Mouse (Mus musculus): Measurements from ENCODE around the gene Slc26a10.
"Not testable (repeated sequence)": the region's sequence is repeated elsewhere in the genome, so short reads cannot be mapped to it uniquely, and the experiment has no call there.

Gene Slc26a10

GRCm38 (mm10) chr10:127199068-127199467, 18.6 kb upstream of the Slc26a10 start:
- in situ Hi-C loops (cut with MboI; ENCODE audit: unreplicated experiment in 2 of 2): no loop called here

GRCm38 (mm10) chr10:127198492-127198891, 18.0 kb upstream of the Slc26a10 start:
- in situ Hi-C loops (cut with MboI; ENCODE audit: unreplicated experiment in 2 of 2): no loop called here

GRCm38 (mm10) chr10:127197505-127198110, 17.2 kb upstream of the Slc26a10 start:
- in situ Hi-C loops (cut with MboI; ENCODE audit: unreplicated experiment in 2 of 2): no loop called here

GRCm38 (mm10) chr10:127197104-127197503, 16.7 kb upstream of the Slc26a10 start:
- in situ Hi-C loops (cut with MboI; ENCODE audit: unreplicated experiment in 2 of 2): no loop called here

- in situ Hi-C loops (cut with MboI; ENCODE audit: unreplicated experiment in 2 of 2): no loop called here
These were observed 15.9 kb upstream of the Slc26a10 start for GRCm38 (mm10) chr10:127196392-127196791.

- in situ Hi-C loops (cut with MboI; ENCODE audit: unreplicated experiment in 2 of 2): no loop called here
These were observed 15.1 kb upstream of the Slc26a10 start, which contains the start of gene Dtx3 for GRCm38 (mm10) chr10:127195328-127196129. Gene Dtx3 (minus strand): TSS chr10:127195728.

- in situ Hi-C loops (cut with MboI; ENCODE audit: unreplicated experiment in 2 of 2): no loop called here
These were observed 14.2 kb upstream of the Slc26a10 start for GRCm38 (mm10) chr10:127194428-127195327.

- in situ Hi-C loops (cut with MboI; ENCODE audit: unreplicated experiment in 2 of 2): no loop called here
These were observed 12.6 kb upstream of the Slc26a10 start for GRCm38 (mm10) chr10:127193011-127193410.

GRCm38 (mm10) chr10:127192057-127192328, 11.5 kb upstream of the Slc26a10 start:
- in situ Hi-C loops (cut with MboI; ENCODE audit: unreplicated experiment in 2 of 2): not testable (repeated sequence)

GRCm38 (mm10) chr10:127191191-127192056, 11.0 kb upstream of the Slc26a10 start:
- in situ Hi-C loops (cut with MboI; ENCODE audit: unreplicated experiment in 2 of 2): no loop called here

GRCm38 (mm10) chr10:127190398-127191190, 10.1 kb upstream of the Slc26a10 start:
- in situ Hi-C loops (cut with MboI; ENCODE audit: unreplicated experiment in 2 of 2): no loop called here

GRCm38 (mm10) chr10:127189651-127190381, 9.4 kb upstream of the Slc26a10 start, which contains the start of gene Arhgef25:
Gene Arhgef25 (minus strand): TSS chr10:127190083.
- in situ Hi-C loops (cut with MboI; ENCODE audit: unreplicated experiment in 2 of 2): no loop called here

GRCm38 (mm10) chr10:127189116-127189650, 8.7 kb upstream of the Slc26a10 start:
- in situ Hi-C loops (cut with MboI; ENCODE audit: unreplicated experiment in 2 of 2): no loop called here

- in situ Hi-C loops (cut with MboI; ENCODE audit: unreplicated experiment in 2 of 2): no loop called here
These were observed 8.1 kb upstream of the Slc26a10 start for GRCm38 (mm10) chr10:127188465-127189115.

- in situ Hi-C loops (cut with MboI; ENCODE audit: unreplicated experiment in 2 of 2): no loop called here
These were observed 7.6 kb upstream of the Slc26a10 start for GRCm38 (mm10) chr10:127188079-127188453.

- in situ Hi-C loops (cut with MboI; ENCODE audit: unreplicated experiment in 2 of 2): no loop called here
These were observed 7.1 kb upstream of the Slc26a10 start for GRCm38 (mm10) chr10:127187371-127188078.

GRCm38 (mm10) chr10:127186451-127186850, 6.0 kb upstream of the Slc26a10 start:
- in situ Hi-C loops (cut with MboI; ENCODE audit: unreplicated experiment in 2 of 2): no loop called here

Measured in v-Abl transformed pro-B cells (cell line).